Mouse (Mus musculus): ENCODE data around the gene Bcr. TPM values are rescaled to one million over a fixed set of nuclear protein-coding genes. Genes with fewer than 3 reads are reported as not detected.
A peak's percentile ranks its signal among the peaks of the same experiment; 100 is the strongest.

Gene Bcr
- polyA plus RNA-seq (2016; fragmentation: Nextera tagmentation; extraction: Ambion mirVana): 11.5 and 13.6 TPM in 2 replicates

- peak; percentile 85 for ATAC-seq (ENCODE audit: low FRiP score, low read depth)
- Histone ChIP-seq H3K4me2 (replicated peaks) (peak within 1 kb of the TSS; percentile 84), H3K36me3 (0 out of 2 replicates have a peak, but pooled peaks cover 1% of the 10 kb centered on the region), H3K4me3 (peak within 1 kb of the TSS; percentile 88), H3K9ac (peak within 1 kb of the TSS; percentile 89), H3K27ac (peak within 1 kb of the TSS; percentile 68; the same call in 1 of the 2 replicates), H3K9me3 (no peaks in the 10 kb centered on the region), H3K27me3 (replicated peaks) (no peaks in the 10 kb centered on the region), H3K4me1 (peaks cover 63% of the 10 kb centered on the region)
- 1% methylated on average over 70 of the region's 73 CpGs for WGBS
Observed at GRCm38 (mm10) chr10:75060217-75060842, at the start of gene Bcr. TSS of gene Bcr (plus strand) at chr10:75060592.

- WGBS: 92% methylated on average over 15 of the region's 15 CpGs
- H3K36me3 ChIP-seq: peaks cover 7% of the 10 kb centered on the region; the same call in 1 of the 2 replicates
- H3K27ac ChIP-seq: no peak overlapping the region
- no peaks in the 10 kb centered on the region for H3K27me3 ChIP-seq (replicated peaks)
- no peaks in the 10 kb centered on the region for H3K9me3 ChIP-seq
- ATAC-seq (ENCODE audit: low FRiP score, low read depth): no peak
- H3K4me3 ChIP-seq: no peak overlapping the region
- H3K9ac ChIP-seq: no peak overlapping the region
- peaks cover 12% of the 10 kb centered on the region for H3K4me1 ChIP-seq
- no peak overlapping the region for H3K4me2 ChIP-seq (replicated peaks)
Observed at GRCm38 (mm10) chr10:75010704-75011103, 49.7 kb upstream of the Bcr start.

GRCm38 (mm10) chr10:75015465-75015864 lies 44.9 kb upstream of the Bcr start:
- H3K36me3 ChIP-seq: peaks cover 7% of the 10 kb centered on the region; the same call in 1 of the 2 replicates
- H3K27me3 ChIP-seq (replicated peaks): no peaks in the 10 kb centered on the region
- H3K9ac ChIP-seq: no peak overlapping the region
- no peaks in the 10 kb centered on the region for H3K9me3 ChIP-seq
- 77% methylated on average over 14 of the region's 14 CpGs for WGBS
- no peak overlapping the region for H3K4me3 ChIP-seq
- H3K4me2 ChIP-seq (replicated peaks): no peak overlapping the region
- H3K27ac ChIP-seq: no peak overlapping the region
- no peak for ATAC-seq (ENCODE audit: low FRiP score, low read depth)
- no peaks in the 10 kb centered on the region for H3K4me1 ChIP-seq

GRCm38 (mm10) chr10:75016481-75016880 lies 43.9 kb upstream of the Bcr start:
- Histone ChIP-seq H3K27ac (no peak overlapping the region), H3K9me3 (no peaks in the 10 kb centered on the region), H3K27me3 (replicated peaks) (no peaks in the 10 kb centered on the region), H3K9ac (no peak overlapping the region), H3K4me3 (no peak overlapping the region), H3K36me3 (peaks cover 7% of the 10 kb centered on the region; the same call in 1 of the 2 replicates), H3K4me2 (replicated peaks) (no peak overlapping the region), H3K4me1 (no peaks in the 10 kb centered on the region)
- WGBS: 79% methylated on average over 4 of the region's 4 CpGs
- ATAC-seq (ENCODE audit: low FRiP score, low read depth): no peak

GRCm38 (mm10) chr10:75020271-75020670 lies 40.1 kb upstream of the Bcr start:
- WGBS: 65% methylated on average over 2 of the region's 2 CpGs
- Histone ChIP-seq H3K36me3 (peaks cover 2% of the 10 kb centered on the region; the same call in 1 of the 2 replicates), H3K4me2 (replicated peaks) (no peak overlapping the region), H3K4me3 (no peak overlapping the region), H3K4me1 (no peaks in the 10 kb centered on the region), H3K27me3 (replicated peaks) (no peaks in the 10 kb centered on the region), H3K9ac (no peak overlapping the region), H3K27ac (no peak overlapping the region), H3K9me3 (no peaks in the 10 kb centered on the region)
- ATAC-seq (ENCODE audit: low FRiP score, low read depth): no peak

GRCm38 (mm10) chr10:75021138-75021537 lies 39.3 kb upstream of the Bcr start:
- Histone ChIP-seq H3K27me3 (replicated peaks) (no peaks in the 10 kb centered on the region), H3K9me3 (no peaks in the 10 kb centered on the region), H3K4me2 (replicated peaks) (no peak overlapping the region), H3K9ac (no peak overlapping the region), H3K4me1 (no peaks in the 10 kb centered on the region), H3K4me3 (no peak overlapping the region), H3K27ac (no peak overlapping the region), H3K36me3 (no peaks in the 10 kb centered on the region)
- WGBS: 12% methylated on average over 6 of the region's 6 CpGs
- ATAC-seq (ENCODE audit: low FRiP score, low read depth): peak; percentile 55; the same call in 1 of the 2 replicates

- 62% methylated on average over 8 of the region's 8 CpGs for WGBS
- Histone ChIP-seq H3K27ac (no peak overlapping the region), H3K4me1 (no peaks in the 10 kb centered on the region), H3K36me3 (no peaks in the 10 kb centered on the region), H3K9ac (no peak overlapping the region), H3K4me3 (no peak overlapping the region), H3K4me2 (replicated peaks) (no peak overlapping the region), H3K9me3 (no peaks in the 10 kb centered on the region), H3K27me3 (replicated peaks) (no peaks in the 10 kb centered on the region)
- ATAC-seq (ENCODE audit: low FRiP score, low read depth): 0 out of 2 replicates have a peak, but pooled peaks have one; percentile 42
Observed at GRCm38 (mm10) chr10:75026491-75026890, 33.9 kb upstream of the Bcr start.

- Histone ChIP-seq H3K36me3 (no peaks in the 10 kb centered on the region), H3K4me1 (peaks cover 11% of the 10 kb centered on the region), H3K4me2 (replicated peaks) (no peak overlapping the region), H3K4me3 (no peak overlapping the region), H3K27ac (no peak overlapping the region), H3K9me3 (no peaks in the 10 kb centered on the region), H3K27me3 (replicated peaks) (no peaks in the 10 kb centered on the region), H3K9ac (no peak overlapping the region)
- 84% methylated on average over 8 of the region's 8 CpGs for WGBS
- ATAC-seq (ENCODE audit: low FRiP score, low read depth): no peak
Observed at GRCm38 (mm10) chr10:75028743-75029142, 31.6 kb upstream of the Bcr start.

GRCm38 (mm10) chr10:75029677-75030076 lies 30.7 kb upstream of the Bcr start:
- H3K36me3 ChIP-seq: no peaks in the 10 kb centered on the region
- no peak overlapping the region for H3K4me2 ChIP-seq (replicated peaks)
- H3K27me3 ChIP-seq (replicated peaks): no peaks in the 10 kb centered on the region
- H3K4me3 ChIP-seq: no peak overlapping the region
- no peak overlapping the region for H3K27ac ChIP-seq
- ATAC-seq (ENCODE audit: low FRiP score, low read depth): no peak
- no peaks in the 10 kb centered on the region for H3K9me3 ChIP-seq
- peaks cover 11% of the 10 kb centered on the region for H3K4me1 ChIP-seq
- H3K9ac ChIP-seq: no peak overlapping the region
- 89% methylated on average over 3 of the region's 3 CpGs for WGBS

GRCm38 (mm10) chr10:75030234-75030633 lies 30.2 kb upstream of the Bcr start:
- Histone ChIP-seq H3K4me2 (replicated peaks) (no peak overlapping the region), H3K36me3 (no peaks in the 10 kb centered on the region), H3K4me3 (no peak overlapping the region), H3K27ac (no peak overlapping the region), H3K4me1 (peaks cover 11% of the 10 kb centered on the region), H3K27me3 (replicated peaks) (no peaks in the 10 kb centered on the region), H3K9me3 (no peaks in the 10 kb centered on the region), H3K9ac (no peak overlapping the region)
- 86% methylated on average over 3 of the region's 3 CpGs for WGBS
- ATAC-seq (ENCODE audit: low FRiP score, low read depth): no peak

GRCm38 (mm10) chr10:75031345-75032114 lies 28.9 kb upstream of the Bcr start:
- WGBS: 73% methylated on average over 5 of the region's 5 CpGs
- no peak for ATAC-seq (ENCODE audit: low FRiP score, low read depth)
- H3K4me1 ChIP-seq: peaks cover 19% of the 10 kb centered on the region
- H3K4me2 ChIP-seq (replicated peaks): no peak overlapping the region
- H3K9ac ChIP-seq: no peak overlapping the region
- H3K27me3 ChIP-seq (replicated peaks): no peaks in the 10 kb centered on the region
- H3K9me3 ChIP-seq: no peaks in the 10 kb centered on the region
- no peak overlapping the region for H3K27ac ChIP-seq
- no peaks in the 10 kb centered on the region for H3K36me3 ChIP-seq
- H3K4me3 ChIP-seq: no peak overlapping the region

- Histone ChIP-seq H3K4me2 (replicated peaks) (peak within 1 kb of the TSS; percentile 43), H3K9ac (no peak within 1 kb of the TSS), H3K9me3 (no peaks in the 10 kb centered on the region)
Observed at GRCm38 (mm10) chr10:75032395-75032794, 28.0 kb upstream of the Bcr start, which contains the start of gene Rsph14. TSS of gene Rsph14 (minus strand) at chr10:75032586.

More at GRCm38 (mm10) chr10:75032395-75032794, 28.0 kb upstream of the Bcr start, which contains the start of gene Rsph14:
- no peak within 1 kb of the TSS for H3K27ac ChIP-seq
- no peak within 1 kb of the TSS for H3K4me3 ChIP-seq
- 18% methylated on average over 10 of the region's 10 CpGs for WGBS
- H3K4me1 ChIP-seq: peaks cover 25% of the 10 kb centered on the region
- ATAC-seq (ENCODE audit: low FRiP score, low read depth): peak; percentile 62
- no peaks in the 10 kb centered on the region for H3K27me3 ChIP-seq (replicated peaks)
- H3K36me3 ChIP-seq: no peaks in the 10 kb centered on the region

All from neural tube, embryonic 12.5 days (tissue).